Mouse (Mus musculus): ENCODE results near the gene Atp13a2. TPM values are rescaled to one million over a fixed set of nuclear protein-coding genes. Genes with fewer than 3 reads are reported as not detected.

Atp13a2 gene
- polyA plus RNA-seq, 1 experiment from 2014 or later: 75.5 TPM

GRCm38 (mm10) chr4:140951861-140952641 is 34.6 kb upstream of the Atp13a2 start:
- no peak overlapping the region for H3K27ac ChIP-seq
- H3K9ac ChIP-seq: no peak overlapping the region
- peaks cover 11% of the 10 kb centered on the region; the same call in 1 of the 2 replicates for H3K27me3 ChIP-seq
- H3K4me2 ChIP-seq: no peak overlapping the region
- H3K4me3 ChIP-seq (replicated peaks): no peak overlapping the region
- H3K36me3 ChIP-seq (replicated peaks): no peaks in the 10 kb centered on the region
- peaks cover 6% of the 10 kb centered on the region for H3K4me1 ChIP-seq
- H3K9me3 ChIP-seq: no peaks in the 10 kb centered on the region
- 90% methylated on average over 18 of the region's 18 CpGs for WGBS
- no peak for ATAC-seq (ENCODE audit: low FRiP score)

GRCm38 (mm10) chr4:140957131-140957702 is 29.5 kb upstream of the Atp13a2 start:
- Histone ChIP-seq H3K27me3 (peaks cover 24% of the 10 kb centered on the region; the same call in 1 of the 2 replicates), H3K9ac (peak overlapping the region; percentile 57), H3K4me3 (replicated peaks) (peak overlapping the region; percentile 42), H3K4me1 (peaks cover 26% of the 10 kb centered on the region), H3K4me2 (peak overlapping the region; percentile 72), H3K9me3 (no peaks in the 10 kb centered on the region), H3K36me3 (replicated peaks) (no peaks in the 10 kb centered on the region), H3K27ac (peak overlapping the region; percentile 65)
- WGBS: 5% methylated on average over 17 of the region's 17 CpGs
- no peak for ATAC-seq (ENCODE audit: low FRiP score)

- H3K27ac ChIP-seq: peak overlapping the region; percentile 65
- peak; percentile 36; the same call in 1 of the 2 replicates for ATAC-seq (ENCODE audit: low FRiP score)
- under 1% methylated on average over 13 of the region's 13 CpGs for WGBS
Observed at GRCm38 (mm10) chr4:140957725-140958124, 28.9 kb upstream of the Atp13a2 start.

GRCm38 (mm10) chr4:140958319-140958718 is 28.4 kb upstream of the Atp13a2 start:
- peaks cover 37% of the 10 kb centered on the region for H3K4me1 ChIP-seq
- ATAC-seq (ENCODE audit: low FRiP score): no peak

More at GRCm38 (mm10) chr4:140957725-140958124, 28.9 kb upstream of the Atp13a2 start:
- no peaks in the 10 kb centered on the region for H3K9me3 ChIP-seq
- H3K4me1 ChIP-seq: peaks cover 31% of the 10 kb centered on the region
- peak overlapping the region; percentile 72 for H3K4me2 ChIP-seq
- peak overlapping the region; percentile 57 for H3K9ac ChIP-seq
- H3K27me3 ChIP-seq: peaks cover 24% of the 10 kb centered on the region; the same call in 1 of the 2 replicates
- no peaks in the 10 kb centered on the region for H3K36me3 ChIP-seq (replicated peaks)
- peak overlapping the region; percentile 42 for H3K4me3 ChIP-seq (replicated peaks)

GRCm38 (mm10) chr4:140959128-140959679 is 27.5 kb upstream of the Atp13a2 start:
- no peak overlapping the region for H3K9ac ChIP-seq
- H3K4me2 ChIP-seq: no peak overlapping the region
- H3K4me3 ChIP-seq (replicated peaks): no peak overlapping the region
- H3K4me1 ChIP-seq: peaks cover 42% of the 10 kb centered on the region
- H3K27ac ChIP-seq: no peak overlapping the region
- no peaks in the 10 kb centered on the region for H3K9me3 ChIP-seq
- ATAC-seq (ENCODE audit: low FRiP score): no peak
- peaks cover 24% of the 10 kb centered on the region; the same call in 1 of the 2 replicates for H3K27me3 ChIP-seq
- WGBS: 89% methylated on average over 7 of the region's 7 CpGs
- no peaks in the 10 kb centered on the region for H3K36me3 ChIP-seq (replicated peaks)

More at GRCm38 (mm10) chr4:140958319-140958718, 28.4 kb upstream of the Atp13a2 start:
- no peak overlapping the region for H3K27ac ChIP-seq
- H3K4me3 ChIP-seq (replicated peaks): no peak overlapping the region
- H3K9me3 ChIP-seq: no peaks in the 10 kb centered on the region
- WGBS: 59% methylated on average over 6 of the region's 6 CpGs
- H3K9ac ChIP-seq: no peak overlapping the region
- no peaks in the 10 kb centered on the region for H3K36me3 ChIP-seq (replicated peaks)
- peaks cover 24% of the 10 kb centered on the region; the same call in 1 of the 2 replicates for H3K27me3 ChIP-seq
- no peak overlapping the region for H3K4me2 ChIP-seq

GRCm38 (mm10) chr4:140959715-140960479 is 26.8 kb upstream of the Atp13a2 start:
- Histone ChIP-seq H3K9me3 (no peaks in the 10 kb centered on the region), H3K27ac (0 out of 2 replicates have a peak overlapping the region, but pooled peaks have one; percentile 83), H3K4me2 (no peak overlapping the region), H3K36me3 (replicated peaks) (no peaks in the 10 kb centered on the region), H3K4me3 (replicated peaks) (no peak overlapping the region), H3K27me3 (peaks cover 24% of the 10 kb centered on the region; the same call in 1 of the 2 replicates), H3K4me1 (peaks cover 49% of the 10 kb centered on the region), H3K9ac (no peak overlapping the region)
- no peak for ATAC-seq (ENCODE audit: low FRiP score)
- WGBS: 86% methylated on average over 10 of the region's 10 CpGs

GRCm38 (mm10) chr4:140960781-140961466 is 25.7 kb upstream of the Atp13a2 start, which contains the start of gene Sdhb:
Gene Sdhb, plus strand, starts transcription at chr4:140961203.
- 1% methylated on average over 37 of the region's 37 CpGs for WGBS
- Histone ChIP-seq H3K9me3 (no peaks in the 10 kb centered on the region), H3K27ac (peak within 1 kb of the TSS; percentile 83), H3K27me3 (peaks cover 17% of the 10 kb centered on the region; the same call in 1 of the 2 replicates), H3K4me1 (peaks cover 50% of the 10 kb centered on the region), H3K36me3 (replicated peaks) (peaks cover under 1% of the 10 kb centered on the region; the same call in 1 of the 2 replicates), H3K4me3 (replicated peaks) (peak within 1 kb of the TSS; percentile 93), H3K4me2 (peak within 1 kb of the TSS; percentile 95), H3K9ac (peak within 1 kb of the TSS; percentile 93)
- ATAC-seq (ENCODE audit: low FRiP score): peak; percentile 95

GRCm38 (mm10) chr4:140961467-140962206 is 25.0 kb upstream of the Atp13a2 start:
- Histone ChIP-seq H3K4me1 (peaks cover 48% of the 10 kb centered on the region), H3K27me3 (peaks cover 17% of the 10 kb centered on the region; the same call in 1 of the 2 replicates), H3K27ac (peak overlapping the region; percentile 83), H3K9me3 (no peaks in the 10 kb centered on the region), H3K4me2 (peak overlapping the region; percentile 95), H3K36me3 (replicated peaks) (peaks cover 8% of the 10 kb centered on the region; the same call in 1 of the 2 replicates), H3K9ac (peak overlapping the region; percentile 93), H3K4me3 (replicated peaks) (peak overlapping the region; percentile 93)
- WGBS: 1% methylated on average over 38 of the region's 38 CpGs
- ATAC-seq (ENCODE audit: low FRiP score): peak; percentile 7; the same call in 1 of the 2 replicates

GRCm38 (mm10) chr4:140962207-140962909 is 24.3 kb upstream of the Atp13a2 start:
- Histone ChIP-seq H3K4me2 (peak overlapping the region; percentile 95), H3K9me3 (no peaks in the 10 kb centered on the region), H3K27ac (0 out of 2 replicates have a peak overlapping the region, but pooled peaks have one; percentile 31), H3K4me1 (peaks cover 41% of the 10 kb centered on the region), H3K9ac (peak overlapping the region; percentile 93), H3K4me3 (replicated peaks) (peak overlapping the region; percentile 93), H3K27me3 (peaks cover 10% of the 10 kb centered on the region; the same call in 1 of the 2 replicates), H3K36me3 (replicated peaks) (peaks cover 14% of the 10 kb centered on the region; the same call in 1 of the 2 replicates)
- ATAC-seq (ENCODE audit: low FRiP score): no peak
- 76% methylated on average over 8 of the region's 8 CpGs for WGBS

GRCm38 (mm10) chr4:140962950-140963349 is 23.7 kb upstream of the Atp13a2 start:
- no peak overlapping the region for H3K4me2 ChIP-seq
- H3K4me3 ChIP-seq (replicated peaks): no peak overlapping the region
- no peak for ATAC-seq (ENCODE audit: low FRiP score)
- peaks cover 38% of the 10 kb centered on the region for H3K4me1 ChIP-seq
- peaks cover 7% of the 10 kb centered on the region; the same call in 1 of the 2 replicates for H3K27me3 ChIP-seq
- H3K36me3 ChIP-seq (replicated peaks): peaks cover 20% of the 10 kb centered on the region
- no peak overlapping the region for H3K27ac ChIP-seq
- WGBS: 48% methylated on average over 5 of the region's 5 CpGs
- no peaks in the 10 kb centered on the region for H3K9me3 ChIP-seq
- no peak overlapping the region for H3K9ac ChIP-seq
